Mouse (Mus musculus): ENCODE data around the gene Il16. TPM values are rescaled to one million over a fixed set of nuclear protein-coding genes. Genes with fewer than 3 reads are reported as not detected.

Il16 gene
- total RNA-seq, 2 experiments from 2014 or later, result 34.9 to 37.4 TPM

DNA sequence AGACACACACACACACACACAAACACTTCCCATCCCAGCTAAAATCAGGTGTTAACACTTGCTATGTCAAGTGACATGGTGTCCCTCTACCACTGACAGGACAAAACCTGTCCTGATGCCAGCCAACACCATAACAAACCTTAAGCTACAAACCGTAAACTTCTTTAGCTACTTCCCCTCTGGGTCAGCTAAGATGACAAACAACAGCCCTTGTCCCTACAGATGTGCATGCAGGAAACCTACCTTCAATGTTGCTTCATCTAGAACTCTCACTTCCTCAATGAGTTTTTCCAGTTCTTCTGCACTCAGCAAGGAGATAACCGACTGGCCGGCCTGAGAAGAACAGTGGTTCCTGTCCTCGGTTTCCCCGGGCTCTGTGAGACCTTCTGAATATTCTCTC lies 94.9 kb downstream of the Il16 start:
- DNase-seq (ENCODE audit: low spot score in 2 of 2), result no peak

GRCm38 (mm10) chr7:83648807-83649206 lies 96.7 kb downstream of the Il16 start:
- no peak for DNase-seq (ENCODE audit: low spot score in 2 of 2)

GRCm38 (mm10) chr7:83645476-83645875 lies 100.0 kb downstream of the Il16 start:
- DNase-seq (ENCODE audit: low spot score in 2 of 2), result no peak

GRCm38 (mm10) chr7:83644761-83645160 lies 100.8 kb downstream of the Il16 start:
- no peak for DNase-seq (ENCODE audit: low spot score in 2 of 2)

- DNase-seq (ENCODE audit: low spot score in 2 of 2), result no peak
Measured at GRCm38 (mm10) chr7:83643581-83643980, 101.9 kb downstream of the Il16 start.

DNA sequence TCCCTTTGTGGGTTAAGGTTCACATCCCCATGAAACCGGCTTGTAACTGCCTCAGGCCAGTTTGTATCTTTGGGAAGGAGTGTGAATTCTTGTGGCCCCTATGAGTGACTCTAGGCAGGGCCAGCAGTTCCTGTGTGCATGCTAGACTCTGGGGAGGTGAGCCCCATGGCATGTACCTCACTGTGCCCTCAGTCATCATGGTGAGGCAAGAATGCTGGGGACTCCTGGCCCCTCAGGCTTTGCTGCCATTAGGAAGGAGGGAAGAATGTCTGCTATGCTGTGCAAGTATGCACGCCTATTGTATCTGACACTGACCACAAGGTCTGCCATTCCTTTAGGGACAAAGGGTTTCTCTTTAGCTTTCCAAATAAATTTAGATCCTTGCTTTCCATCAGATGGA lies 104.4 kb downstream of the Il16 start:
- DNase-seq (ENCODE audit: low spot score in 2 of 2), result no peak

GRCm38 (mm10) chr7:83640581-83640980 lies 104.9 kb downstream of the Il16 start:
- no peak for DNase-seq (ENCODE audit: low spot score in 2 of 2)

GRCm38 (mm10) chr7:83639084-83639483 lies 106.4 kb downstream of the Il16 start:
- DNase-seq (ENCODE audit: low spot score in 2 of 2), result no peak

- DNase-seq (ENCODE audit: low spot score in 2 of 2), result no peak
Measured at GRCm38 (mm10) chr7:83637781-83638583, 107.5 kb downstream of the Il16 start.

DNA sequence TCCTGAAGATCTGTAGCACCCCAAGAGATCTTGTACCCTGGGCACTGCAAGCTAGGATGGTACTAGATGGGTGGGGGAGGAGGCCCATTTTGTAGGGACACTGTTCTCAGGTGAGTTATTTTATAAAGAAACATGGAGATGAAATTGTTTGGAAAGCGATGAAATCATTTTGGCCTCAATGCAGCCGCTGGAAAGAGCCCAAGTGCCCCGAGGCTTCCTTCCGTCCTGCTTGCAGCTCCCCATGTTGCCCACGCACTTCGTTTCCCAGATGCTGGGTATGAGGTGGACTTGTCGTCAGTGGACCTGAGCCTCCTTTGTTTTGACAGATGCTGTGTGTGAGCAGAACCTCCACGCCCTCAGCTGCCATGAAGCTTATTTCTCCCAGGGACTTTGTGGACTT lies 109.1 kb downstream of the Il16 start:
- DNase-seq (ENCODE audit: low spot score in 2 of 2), result no peak

GRCm38 (mm10) chr7:83635726-83636125 lies 109.8 kb downstream of the Il16 start:
- DNase-seq (ENCODE audit: low spot score in 2 of 2), result no peak

GRCm38 (mm10) chr7:83633856-83634255 lies 111.7 kb downstream of the Il16 start:
- no peak for DNase-seq (ENCODE audit: low spot score in 2 of 2)

GRCm38 (mm10) chr7:83632682-83633120 lies 112.8 kb downstream of the Il16 start:
- no peak for DNase-seq (ENCODE audit: low spot score in 2 of 2)

- DNase-seq (ENCODE audit: low spot score in 2 of 2), result peak; percentile 83 to 85
Measured at GRCm38 (mm10) chr7:83631828-83632681, 113.5 kb downstream of the Il16 start, which contains the start of gene Stard5. TSS of gene Stard5 (plus strand) at chr7:83631959.

- no peak for DNase-seq (ENCODE audit: low spot score in 2 of 2)
Measured at GRCm38 (mm10) chr7:83631073-83631827, 114.3 kb downstream of the Il16 start.

GRCm38 (mm10) chr7:83627369-83627768 lies 118.2 kb downstream of the Il16 start:
- no peak for DNase-seq (ENCODE audit: low spot score in 2 of 2)

DNA sequence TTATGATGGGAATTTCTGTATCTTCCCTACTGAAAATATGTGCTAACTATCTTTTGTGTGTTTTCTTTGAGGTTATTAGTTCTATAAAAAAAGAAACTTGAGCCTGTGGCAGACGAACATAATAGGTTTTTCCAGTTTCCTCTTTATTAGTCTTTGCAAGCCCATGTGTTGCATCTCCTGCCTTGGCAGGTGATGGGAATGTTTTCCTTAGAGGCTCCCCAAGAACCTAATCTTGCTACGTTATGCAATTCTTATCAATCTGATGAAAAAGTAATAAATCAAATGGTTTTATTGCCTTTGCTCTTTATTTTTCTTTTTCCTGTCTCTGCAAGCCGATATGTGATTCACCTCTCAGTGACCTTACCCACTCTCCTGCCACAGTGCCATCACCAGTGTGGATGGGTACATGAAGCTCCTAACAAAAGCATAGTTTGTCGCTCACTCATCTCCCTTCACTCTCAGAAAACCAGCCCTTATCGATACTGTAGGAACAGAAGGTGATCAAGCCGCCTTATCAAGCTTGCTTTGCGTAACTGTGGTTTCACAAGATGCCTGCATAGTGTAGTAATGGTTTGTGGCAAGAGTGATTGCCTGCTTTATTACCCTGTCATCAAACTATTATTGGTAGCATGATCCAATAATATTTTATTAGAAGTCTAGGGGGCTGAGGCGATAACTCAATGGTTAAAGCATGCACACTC lies 118.8 kb downstream of the Il16 start:
- no peak for DNase-seq (ENCODE audit: low spot score in 2 of 2)

GRCm38 (mm10) chr7:83624065-83624464 lies 121.5 kb downstream of the Il16 start:
- no peak for DNase-seq (ENCODE audit: low spot score in 2 of 2)

DNA sequence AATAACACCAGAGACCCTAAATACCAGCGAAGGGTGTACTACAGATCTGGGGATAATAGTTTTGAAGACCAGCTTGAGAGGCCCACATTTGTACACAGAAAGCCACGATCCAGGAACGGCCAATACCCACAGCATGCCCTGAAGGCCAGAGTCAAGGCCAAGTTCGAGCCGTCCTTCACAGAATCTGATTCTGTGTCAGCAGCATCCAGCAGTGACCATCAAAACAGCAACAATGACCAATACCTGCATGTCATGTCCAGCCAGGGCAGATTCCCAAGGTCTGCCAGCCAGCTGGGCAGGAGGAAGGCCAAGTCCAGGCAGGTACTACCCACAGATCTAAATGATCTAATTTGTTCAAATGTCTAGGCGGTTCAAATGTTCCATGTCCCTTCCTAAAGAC lies 122.9 kb downstream of the Il16 start:
- no peak for DNase-seq (ENCODE audit: low spot score in 2 of 2)

GRCm38 (mm10) chr7:83618709-83619108 lies 126.8 kb downstream of the Il16 start:
- no peak for DNase-seq (ENCODE audit: low spot score in 2 of 2)

- no peak for DNase-seq (ENCODE audit: low spot score in 2 of 2)
Measured at GRCm38 (mm10) chr7:83616268-83616667, 129.3 kb downstream of the Il16 start.
